Mouse (Mus musculus) CD4-positive, CD25-positive, alpha-beta regulatory T cell, adult 4 months (primary cell): ENCODE data around the gene Chek2. TPM values are rescaled to one million over a fixed set of nuclear protein-coding genes. Genes with fewer than 3 reads are reported as not detected.
"Not testable (repeated sequence)": the region's sequence is repeated elsewhere in the genome, so short reads cannot be mapped to it uniquely, and the experiment has no call there.

Experiments
- ATAC-seq: one replicate; pipeline ENCODE4 v1.8.0; 2017
- polyA plus RNA-seq, 2 experiments: library from polyadenylated mRNA; unstranded; fragments of 100-300 nt; shearing (Covaris generic); gene quantifications; one replicate each; pipeline ENCODE4 v1.2.1; 2017

The Chek2 gene
- polyA plus RNA-seq, 2 experiments from 2014 or later, result 4.1 to 4.4 TPM

DNA sequence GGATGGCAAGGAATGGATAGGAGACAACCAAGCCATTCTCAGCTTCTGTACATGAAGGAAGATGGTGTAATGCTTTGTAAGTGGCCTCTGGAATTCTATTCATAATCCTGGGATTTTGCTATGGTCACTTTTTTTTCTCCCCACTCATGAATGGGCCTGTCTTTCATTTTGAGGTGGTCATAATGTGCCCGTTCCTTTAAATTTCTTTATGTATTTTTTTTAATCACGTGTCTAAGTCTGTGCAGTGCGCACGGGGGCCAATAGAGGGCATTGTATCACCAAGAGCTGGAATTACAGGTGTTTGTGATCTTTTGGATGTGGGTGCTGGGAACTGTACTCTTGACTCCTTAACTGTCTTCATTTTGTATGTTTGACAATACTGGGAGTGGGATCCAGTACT, 686 bp downstream of the Chek2 start:
- ATAC-seq, result peak; percentile 21

DNA sequence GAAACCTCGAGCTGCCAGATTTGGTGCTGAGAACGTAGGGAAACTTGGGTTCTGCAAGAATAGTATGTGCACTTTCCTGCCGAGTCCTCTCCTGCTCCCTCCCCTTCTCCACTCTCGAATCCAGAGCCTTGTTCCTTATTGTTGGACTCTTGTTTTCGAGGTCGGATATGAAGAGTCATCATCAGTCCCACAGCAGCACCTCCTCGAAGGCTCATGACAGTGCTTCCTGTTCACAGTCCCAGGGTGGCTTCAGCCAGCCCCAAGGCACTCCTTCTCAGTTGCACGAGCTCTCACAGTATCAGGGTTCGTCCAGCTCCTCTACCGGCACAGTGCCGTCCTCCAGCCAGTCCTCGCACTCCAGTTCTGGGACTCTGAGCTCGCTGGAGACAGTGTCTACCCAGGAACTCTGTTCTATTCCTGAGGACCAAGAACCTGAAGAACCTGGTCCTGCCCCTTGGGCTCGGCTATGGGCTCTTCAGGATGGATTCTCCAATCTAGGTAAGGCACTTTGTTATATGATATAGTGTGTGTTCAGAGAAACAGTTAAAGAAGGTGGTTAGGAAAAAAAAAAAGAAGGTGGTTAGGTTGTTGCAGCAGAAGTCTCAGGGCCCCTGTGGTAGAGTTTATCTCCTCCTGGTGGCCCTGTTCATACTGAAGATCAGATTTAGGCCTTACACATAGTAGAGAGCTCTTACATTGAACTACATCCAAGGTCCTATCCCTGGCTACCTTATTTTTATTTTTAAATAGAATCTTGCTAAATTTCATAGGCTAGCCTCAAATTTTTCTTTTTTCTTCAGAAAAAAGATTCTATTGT, 1.5 kb downstream of the Chek2 start:
- no peak for ATAC-seq

DNA sequence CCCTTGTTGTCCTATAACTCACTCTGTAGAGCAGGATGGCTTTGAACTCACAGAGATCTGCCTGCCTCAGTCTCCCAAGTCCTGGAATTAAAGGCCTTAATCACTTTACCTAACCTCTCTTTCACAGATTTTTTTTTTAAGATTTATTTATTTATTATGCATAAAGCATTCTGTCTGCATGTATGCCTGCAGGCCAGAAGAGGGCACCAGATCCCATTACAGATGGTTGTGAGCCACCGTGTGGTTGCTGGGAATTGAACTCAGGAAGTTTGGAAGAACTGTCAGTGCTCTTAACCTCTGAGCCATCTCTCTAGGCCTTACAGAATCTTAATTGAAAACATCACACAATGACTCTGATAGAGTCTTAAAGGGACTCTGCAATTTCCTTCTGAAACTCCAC, 13.2 kb downstream of the Chek2 start:
- no peak for ATAC-seq

DNA sequence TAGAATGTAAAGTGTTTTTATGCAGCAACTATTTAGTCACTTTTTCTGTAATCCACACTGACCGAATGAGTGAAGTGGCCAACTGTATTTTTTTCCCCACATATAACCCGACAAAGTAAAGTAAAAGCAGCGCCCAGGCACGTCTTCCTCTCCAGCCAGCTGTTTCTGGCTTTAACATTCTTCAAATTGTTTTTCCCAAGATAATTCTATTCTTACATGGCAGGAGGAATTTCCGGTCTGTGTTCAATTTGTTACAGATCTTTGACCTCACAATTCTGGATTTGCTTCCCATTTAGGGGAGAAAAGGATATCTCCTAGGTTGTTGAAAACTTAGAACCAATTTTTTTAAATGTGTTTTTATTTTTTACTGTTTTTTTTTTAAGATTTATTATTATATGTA, 17.3 kb downstream of the Chek2 start:
- ATAC-seq, result no peak

- ATAC-seq, result no peak
Observed at GRCm38 (mm10) chr5:110859013-110859650, 19.4 kb downstream of the Chek2 start.

DNA sequence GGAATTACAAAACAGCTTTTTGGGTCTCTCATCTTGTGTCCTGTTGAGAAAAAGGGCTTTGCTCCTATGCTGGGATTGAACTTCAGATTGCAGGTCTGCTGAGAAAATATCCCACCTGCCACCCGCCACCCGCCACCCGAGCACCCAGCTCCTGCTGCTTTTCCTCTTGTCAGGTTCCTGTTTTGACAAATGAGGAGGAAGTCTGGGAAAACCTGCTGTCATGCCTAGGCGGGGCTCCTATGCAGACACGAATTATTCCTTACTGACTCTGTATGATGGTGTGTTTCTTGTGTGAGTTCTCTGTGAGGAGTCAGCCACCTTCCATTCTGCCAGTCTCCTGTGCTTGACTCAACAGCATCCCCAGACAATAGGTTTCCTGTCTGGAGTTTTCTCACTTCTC, 20.7 kb downstream of the Chek2 start:
- no peak for ATAC-seq

DNA sequence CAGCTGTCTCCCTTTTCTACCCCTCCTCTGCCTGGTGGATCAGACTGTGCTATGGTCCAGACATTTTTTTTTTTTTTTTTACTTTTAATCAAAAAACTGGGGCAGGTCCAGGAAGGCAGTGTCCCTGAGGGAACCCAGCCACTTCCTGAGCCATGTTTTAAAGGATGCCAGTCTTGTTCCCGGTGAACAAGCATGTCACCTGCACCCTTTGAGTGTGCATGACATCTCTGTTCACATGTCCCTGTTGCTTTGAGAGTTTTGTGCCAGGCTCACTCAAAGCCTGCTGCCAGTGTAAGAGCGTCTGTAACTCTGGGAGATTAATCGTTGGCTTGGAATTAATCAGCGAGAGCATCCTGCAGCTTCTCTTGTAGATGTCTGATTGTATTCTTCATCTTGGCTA, 28.7 kb downstream of the Chek2 start:
- no peak for ATAC-seq

DNA sequence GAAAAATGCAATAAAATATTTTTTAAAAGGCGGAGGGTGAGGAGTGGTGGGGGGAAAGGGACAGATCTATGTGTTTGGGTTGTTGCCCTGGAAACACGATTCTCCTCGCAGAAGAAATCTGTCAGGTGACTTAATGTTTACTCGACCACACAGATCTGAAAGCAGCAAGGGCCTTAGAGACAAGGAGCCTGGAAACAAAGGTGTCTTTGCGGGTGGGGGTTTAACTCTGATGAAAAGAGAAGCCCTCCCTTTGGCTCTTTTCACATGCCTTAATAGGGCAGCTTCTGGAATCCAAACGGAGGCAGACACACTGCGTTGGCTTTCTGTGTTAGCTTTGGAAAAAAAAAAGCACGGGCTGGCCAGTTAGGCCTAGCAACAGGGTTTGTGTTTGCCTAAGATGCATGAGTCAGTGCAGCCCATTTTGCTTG, 29.5 kb downstream of the Chek2 start:
- no peak for ATAC-seq

DNA sequence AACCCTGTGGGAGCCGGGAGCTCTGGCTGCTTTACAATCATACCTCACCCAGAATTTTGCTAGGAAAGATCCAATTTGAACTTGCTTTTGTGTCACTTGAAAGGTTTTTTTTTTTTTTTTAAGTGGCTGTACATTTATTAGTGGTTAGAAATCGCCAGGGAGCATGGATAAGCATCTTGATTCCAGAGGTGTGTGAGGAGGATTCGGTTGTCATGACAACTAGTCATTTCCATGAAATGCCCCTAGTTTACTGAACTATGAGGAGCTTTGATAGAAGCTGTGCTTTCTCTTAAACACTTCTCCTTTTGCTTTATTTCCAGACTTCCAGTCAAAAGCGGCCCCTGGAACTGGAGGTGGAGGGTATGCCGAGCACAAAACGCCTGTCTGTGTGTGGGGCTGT, 33.4 kb downstream of the Chek2 start:
- no peak for ATAC-seq

- no peak for ATAC-seq
Observed at GRCm38 (mm10) chr5:110874711-110875110, 34.9 kb downstream of the Chek2 start.

DNA sequence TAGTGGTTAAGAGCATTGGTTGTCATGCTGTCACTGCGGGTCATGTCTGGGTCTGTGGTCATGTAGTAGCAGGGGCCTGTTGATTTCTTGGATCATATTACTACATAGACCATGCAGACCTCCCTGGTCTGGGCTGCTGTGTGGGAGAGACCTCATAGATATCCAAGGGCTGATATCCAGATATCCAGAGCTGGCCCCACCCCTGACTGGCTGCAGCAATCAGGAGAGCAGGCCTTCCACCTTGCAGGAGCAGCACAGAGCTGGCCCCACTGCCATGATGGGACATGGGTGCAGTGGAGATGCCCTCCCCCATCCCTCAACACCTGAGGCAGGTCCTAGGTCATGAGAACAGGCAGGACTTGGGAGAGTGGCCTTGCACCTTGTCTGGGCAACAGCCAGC, 35.5 kb downstream of the Chek2 start:
- ATAC-seq, result no peak

- ATAC-seq, result no peak
Observed at GRCm38 (mm10) chr5:110877666-110878505, 38.1 kb downstream of the Chek2 start.

GRCm38 (mm10) chr5:110878526-110878925, 38.7 kb downstream of the Chek2 start:
- ATAC-seq, result not testable (repeated sequence)

DNA sequence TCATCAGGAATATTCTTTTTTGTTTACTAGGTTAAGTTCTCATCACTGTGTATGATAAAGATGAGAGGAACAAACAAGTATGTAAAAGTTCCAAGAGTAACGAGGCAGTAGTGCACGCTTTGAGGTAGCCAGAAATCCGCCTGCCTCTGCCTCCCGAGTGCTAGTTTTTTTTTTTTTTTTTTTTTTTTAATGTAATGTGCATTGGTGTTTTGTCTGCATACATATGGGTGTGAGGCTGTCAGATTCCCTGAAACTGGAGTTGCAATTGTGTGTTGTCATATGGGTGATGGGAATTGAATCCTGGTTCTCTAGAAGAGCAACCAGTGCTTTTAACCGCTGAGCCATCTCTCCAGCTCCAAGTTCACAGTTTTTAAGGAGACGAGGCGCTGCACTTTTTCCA, 39.3 kb downstream of the Chek2 start:
- ATAC-seq, result no peak

- ATAC-seq, result peak; percentile 89
Observed at GRCm38 (mm10) chr5:110879584-110880374, 40.0 kb downstream of the Chek2 start, which contains the start of gene Ttc28. Gene Ttc28, plus strand, starts transcription at chr5:110879803.

DNA sequence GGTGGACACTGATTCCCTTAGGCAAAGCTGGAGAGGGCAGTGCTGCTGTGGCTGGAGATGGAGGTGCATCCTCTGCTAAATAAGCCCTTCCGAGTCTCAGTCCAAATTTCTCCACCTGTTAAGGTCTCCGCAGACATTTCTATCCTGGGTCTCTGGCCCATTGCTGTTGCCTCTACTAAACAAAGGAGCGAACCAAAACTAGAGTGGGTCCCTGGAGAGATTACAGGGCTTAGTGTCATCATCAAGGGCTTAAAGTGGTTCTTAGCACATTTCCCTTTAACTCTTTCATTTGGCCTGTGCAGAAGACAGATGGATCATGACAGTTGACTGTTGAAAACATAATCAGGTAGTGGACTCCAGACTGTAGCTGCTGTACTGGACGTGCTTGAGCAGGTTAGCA, 48.8 kb downstream of the Chek2 start:
- ATAC-seq, result no peak

DNA sequence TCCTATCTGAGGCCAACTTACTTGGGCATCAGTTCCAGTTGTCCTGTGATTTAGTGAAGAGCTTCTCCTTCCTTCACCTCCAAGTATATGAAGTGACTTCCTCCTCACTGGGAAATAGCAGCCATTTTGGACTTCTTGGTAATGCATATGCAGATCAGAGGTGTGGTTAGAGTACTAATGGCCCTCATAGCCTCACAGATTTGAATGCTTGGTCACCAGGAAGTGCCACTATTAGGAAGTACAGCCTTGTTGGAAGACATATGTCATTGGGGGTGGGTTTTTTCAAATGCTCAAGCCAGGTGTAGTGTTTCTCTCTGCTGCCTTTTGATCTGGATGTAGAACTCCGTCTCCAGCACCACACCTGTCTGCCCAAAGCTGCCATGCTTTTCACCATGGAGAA, 50.2 kb downstream of the Chek2 start:
- ATAC-seq, result no peak

DNA sequence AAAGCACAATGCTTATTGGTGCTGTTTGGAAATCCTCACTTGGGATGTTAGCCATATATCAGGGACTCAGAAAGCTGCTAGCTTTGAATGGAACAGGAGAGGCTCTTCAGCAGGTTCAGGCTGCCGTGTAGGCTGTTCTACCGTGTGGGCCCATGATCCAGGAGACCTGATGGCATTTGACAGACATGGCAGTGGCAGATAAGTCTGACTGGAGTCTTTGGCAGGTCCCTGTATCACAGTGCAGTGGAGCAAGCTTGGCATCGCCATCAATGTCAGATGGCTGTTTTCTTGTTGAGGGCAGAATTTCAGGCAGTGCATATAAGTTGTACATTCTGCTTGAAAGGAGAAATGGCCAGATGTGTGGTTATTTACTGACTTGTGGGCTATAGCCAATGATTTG, 50.8 kb downstream of the Chek2 start:
- no peak for ATAC-seq

DNA sequence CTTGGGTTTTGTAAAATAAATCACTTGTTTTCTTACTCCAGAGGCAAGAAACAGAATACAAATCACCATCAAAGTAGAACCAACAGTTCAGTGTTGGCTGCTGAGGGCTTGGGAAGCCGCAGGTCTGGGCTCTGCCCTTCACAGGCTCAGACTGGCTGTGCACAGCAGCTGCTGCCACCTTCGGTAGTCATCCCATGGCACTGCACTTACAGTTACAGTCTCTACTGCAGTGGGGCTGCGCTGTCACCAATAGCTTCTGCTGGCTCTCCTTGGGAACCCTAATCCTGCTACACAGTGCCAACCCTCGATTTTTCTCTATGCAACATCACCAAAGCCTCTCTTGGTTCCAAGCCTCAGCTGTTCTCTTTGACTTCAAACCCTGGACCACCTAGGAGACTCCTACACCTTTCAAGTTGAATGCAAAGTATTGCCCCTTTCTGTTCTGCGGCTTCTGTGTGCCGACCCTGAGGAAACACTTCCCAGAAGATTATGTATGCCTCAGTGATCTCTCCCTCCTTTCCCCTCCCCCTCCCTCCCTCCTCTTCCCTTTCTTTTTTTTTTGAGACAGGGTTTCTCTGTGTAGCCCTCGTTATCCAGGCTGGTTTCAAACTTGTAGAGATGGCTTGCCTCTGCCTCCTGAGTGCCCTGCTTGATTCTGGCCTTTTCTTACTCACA, 57.5 kb downstream of the Chek2 start:
- ATAC-seq, result no peak

DNA sequence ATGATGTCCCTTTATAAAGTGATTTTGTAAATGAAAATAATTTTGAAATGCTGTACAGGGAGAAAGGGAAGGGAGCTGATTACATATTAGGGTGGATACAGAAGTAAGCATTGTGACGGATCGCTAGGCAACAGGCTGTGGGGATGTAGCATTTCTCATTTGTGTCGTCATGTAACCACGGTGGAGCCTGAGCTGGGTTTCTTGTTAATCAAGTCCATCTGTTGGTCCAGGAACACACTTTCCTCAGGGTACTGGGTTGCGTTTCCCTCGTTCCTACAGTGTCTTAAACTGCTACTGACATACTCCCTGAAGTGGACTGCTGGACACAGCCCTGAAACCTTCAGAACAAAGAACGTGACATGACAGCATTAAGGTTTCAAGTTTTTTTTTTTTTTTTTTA, 58.4 kb downstream of the Chek2 start:
- no peak for ATAC-seq

DNA sequence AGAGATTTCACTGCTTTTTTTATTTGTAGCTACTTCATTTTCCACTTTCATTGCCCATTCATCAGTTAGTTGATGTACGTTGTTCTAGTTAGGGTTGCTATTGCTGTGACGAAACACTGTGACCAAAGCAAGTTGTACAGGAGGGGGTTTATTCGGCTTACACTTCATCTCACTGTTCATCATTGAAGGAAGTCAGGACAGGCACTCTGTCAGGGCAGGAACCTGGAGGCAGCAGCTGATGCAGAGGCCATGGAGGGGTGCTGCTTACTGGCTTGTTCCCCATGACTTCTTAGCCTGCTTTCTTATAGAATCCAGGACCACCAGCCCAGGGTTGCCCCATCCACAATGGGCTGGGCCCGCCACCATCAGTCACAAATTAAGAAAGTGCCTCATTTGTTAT, 59.0 kb downstream of the Chek2 start:
- ATAC-seq, result no peak

DNA sequence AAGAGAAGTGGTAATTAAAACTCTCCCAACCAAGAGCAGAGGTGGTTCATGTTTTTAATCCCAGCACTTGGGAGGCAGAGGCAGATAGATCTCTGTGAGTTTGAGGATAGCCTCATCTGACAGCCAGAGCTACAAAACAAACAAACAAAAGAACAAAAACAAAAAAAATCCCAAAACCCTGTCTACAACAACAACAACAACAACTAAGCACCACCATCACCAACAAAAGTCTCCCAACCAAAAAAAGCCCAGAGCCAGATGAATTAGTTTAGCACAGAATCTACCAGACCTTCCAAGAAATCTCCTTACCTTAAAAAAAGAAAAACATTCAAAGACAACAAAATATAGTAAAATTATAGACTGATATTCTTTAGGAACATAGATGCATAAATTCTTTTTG, 60.6 kb downstream of the Chek2 start:
- ATAC-seq, result no peak
